Mouse (Mus musculus) C2C12 (cell line): ENCODE results near the gene Coq2.

Source experiments
- CTCF ChIP-seq: IDR thresholded peaks from one replicate; pipeline ENCODE4 v1.5.1; 2011; ENCODE audit not compliant: control insufficient read depth, insufficient read depth, insufficient read length
- MYOD1 ChIP-seq: IDR thresholded peaks from one replicate; pipeline ENCODE4 v1.6.1; 2011; ENCODE audit warnings: low read depth; ENCODE audit not compliant: control insufficient read depth, insufficient read length
- USF1 ChIP-seq: IDR thresholded peaks from one replicate; pipeline ENCODE4 v1.6.1; 2011; ENCODE audit warnings: low read depth, mild to moderate bottlenecking, control low read depth, moderate library complexity

DNA sequence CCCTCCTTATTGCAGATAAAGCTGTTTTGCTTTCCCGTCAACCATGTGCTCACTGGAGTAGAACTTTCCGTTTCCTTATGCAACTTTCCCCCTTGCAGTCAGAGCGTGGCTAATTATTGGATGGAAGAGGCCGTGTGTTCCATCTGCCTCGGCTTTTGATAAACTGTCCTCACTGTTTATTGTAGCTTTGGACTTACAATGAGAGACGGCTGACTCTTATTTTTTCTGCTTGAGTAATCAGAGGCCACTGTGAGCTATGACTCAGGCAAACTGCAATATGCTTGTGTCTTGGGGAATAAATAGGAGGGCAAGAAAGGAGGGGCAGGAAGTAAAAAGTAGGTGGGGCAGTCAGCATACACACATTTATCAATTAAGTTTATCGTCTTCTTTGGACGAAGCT, 31.7 kb upstream of the Coq2 start:
- TF ChIP-seq CTCF (no peak), USF1 (no peak), MYOD1 (no peak)
